Mouse (Mus musculus) C2C12 (cell line): ENCODE data around the gene B4gat1.
A peak's percentile ranks its signal among the peaks of the same experiment; 100 is the strongest.

Experiments
- CEBPB ChIP-seq: IDR thresholded peaks from one replicate; pipeline ENCODE4 v1.6.1; 2011; ENCODE audit warnings: low read depth, mild to moderate bottlenecking, control low read depth, moderate library complexity
- CTCF ChIP-seq: IDR thresholded peaks from one replicate; pipeline ENCODE4 v1.5.1; 2011; ENCODE audit not compliant: control insufficient read depth, insufficient read depth, insufficient read length
- MAX ChIP-seq: IDR thresholded peaks from one replicate; pipeline ENCODE4 v1.6.1; 2011; ENCODE audit warnings: mild to moderate bottlenecking, control low read depth

DNA sequence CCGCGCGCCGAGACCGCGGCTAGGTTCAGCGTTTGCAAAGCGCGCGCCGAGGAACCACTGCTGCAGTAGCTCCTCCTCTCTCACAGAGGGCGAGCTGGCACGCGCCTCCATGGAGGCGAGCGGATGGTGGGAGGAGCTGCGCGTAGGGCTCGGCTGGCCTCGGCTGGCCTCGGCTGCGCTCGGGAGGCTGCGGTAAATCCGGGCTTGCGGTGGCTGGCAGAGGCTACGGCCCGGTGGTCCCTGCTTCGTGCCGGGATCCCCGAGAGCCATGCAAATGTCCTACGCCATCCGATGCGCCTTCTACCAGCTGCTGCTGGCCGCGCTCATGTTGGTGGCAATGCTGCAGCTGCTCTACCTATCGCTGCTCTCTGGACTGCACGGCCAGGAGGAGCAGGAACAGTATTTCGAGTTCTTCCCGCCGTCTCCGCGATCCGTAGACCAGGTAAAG lies at the start of gene B4gat1, which contains the start of gene AC124502.3:
- TF ChIP-seq CTCF, result peak; percentile 68
- TF ChIP-seq CEBPB, result no peak
- no peak for TF ChIP-seq MAX
